7 mouse cellular contexts compared by ENCODE assay signal in the genomic region with DNA sequence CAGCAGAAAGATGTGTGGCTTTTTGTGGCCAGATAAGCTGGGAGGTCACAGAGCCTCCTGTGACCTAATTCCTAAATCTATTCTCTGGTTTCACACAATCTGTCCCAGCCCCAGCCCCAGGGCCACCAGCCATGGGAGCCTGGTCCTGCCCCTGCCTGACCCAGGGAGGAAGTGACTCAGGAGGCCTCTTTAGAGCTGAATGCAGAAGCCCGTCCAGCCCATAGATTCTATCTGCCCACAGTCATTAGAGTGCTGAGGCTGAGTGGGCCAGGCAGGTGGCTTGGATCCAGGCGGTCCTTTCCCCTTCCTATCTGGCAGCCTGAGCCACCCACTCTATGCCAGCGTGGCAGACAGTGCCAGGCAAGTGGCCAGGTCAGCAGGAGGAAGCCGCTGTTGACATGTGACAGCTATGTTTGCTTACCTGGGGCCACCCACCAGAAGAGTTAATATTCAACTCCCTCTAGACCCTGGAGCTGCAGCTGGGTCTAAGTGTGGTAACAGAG. TPM values are rescaled to one million over a fixed set of nuclear protein-coding genes. Genes with fewer than 3 reads are reported as not detected.
A peak's percentile ranks its signal among the peaks of the same experiment; 100 is the strongest.
DNase-seq lines count a peak whose midpoint lies in the region; ATAC-seq and TF ChIP-seq lines count a peak whose summit lies in the region.

No protein-coding gene starts in this region.

- no peak for TF ChIP-seq CTCF in G1E (IDR thresholded peaks at IDR 0.05; ENCODE audit: low read depth, low read length)

- peak overlapping the region; percentile 29 for H3K9ac ChIP-seq in liver, embryonic 13.5 days

- no peaks in the 10 kb centered on the region for H3K36me3 ChIP-seq in G1E (replicated peaks)
- no peaks in the 10 kb centered on the region for H3K36me3 ChIP-seq in liver, embryonic 13.5 days

- peak; percentile 12 for DNase-seq in G1E (ENCODE audit: low spot score)
- peak; percentile 53 for DNase-seq in c-Kit-positive CD71-negative TER-119-negative erythroid progenitor cells, embryonic 14.5 days (ENCODE audit: low read depth)
- peak; percentile 80 to 81 for DNase-seq in heart, postnatal 10 days
- DNase-seq in liver, embryonic 13.5 days = peak; percentile 29
- peak; percentile 60 for DNase-seq in retina, postnatal 1 day
- no peak for DNase-seq in thymus, postnatal 4 days
- DNase-seq in spleen, postnatal 14 days (ENCODE audit: low spot score in 2 of 2) = no peak

- intact Hi-C loops in heart, postnatal 10 days (cut with DNase I) = no loop called here

- 31% methylated on average over 4 of the region's 4 CpGs for WGBS in liver, embryonic 13.5 days (ENCODE audit: insufficient replicate concordance)

- peak overlapping the region; percentile 77 for H3K27ac ChIP-seq in liver, embryonic 13.5 days

- H3K4me3 ChIP-seq in G1E (ENCODE audit: low read depth, low read length) = no peak overlapping the region
- H3K4me3 ChIP-seq in liver, embryonic 13.5 days (replicated peaks) = no peak overlapping the region

- H3K27me3 ChIP-seq in G1E (ENCODE audit: insufficient read depth, low read length) = peaks cover 11% of the 10 kb centered on the region; the same call in 1 of the 2 replicates
- no peaks in the 10 kb centered on the region for H3K27me3 ChIP-seq in liver, embryonic 13.5 days

- no peaks in the 10 kb centered on the region for H3K9me3 ChIP-seq in G1E (replicated peaks)
- H3K9me3 ChIP-seq in liver, embryonic 13.5 days (replicated peaks) = no peaks in the 10 kb centered on the region

- ATAC-seq in G1E (ENCODE audit: extremely low read depth, insufficient number of reproducible peaks, low FRiP score, poor library complexity, severe bottlenecking) = no peak
- ATAC-seq in liver, embryonic 13.5 days (ENCODE audit: low read depth) = peak; percentile 63

- peaks cover 14% of the 10 kb centered on the region for H3K4me1 ChIP-seq in G1E (ENCODE audit: insufficient read depth, low read depth, low read length)
- H3K4me1 ChIP-seq in liver, embryonic 13.5 days (replicated peaks) = peaks cover 46% of the 10 kb centered on the region

- no peak overlapping the region for H3K4me2 ChIP-seq in liver, embryonic 13.5 days

RNA-seq across cellular contexts. Expression of gene Chka, which starts 18.7 kb away (rescaled TPM):
- total RNA-seq in G1E (2014; fragmentation: Nextera tagmentation) = 26.7 and 32.5 TPM in 2 replicates
- 26.7 and 31.7 TPM in 2 replicates for total RNA-seq in G1E (2017)
- 7.4 and 10.9 TPM in 2 replicates for polyA plus RNA-seq in G1E (2012)
- 10 to 100 TPM; 12.1 to 17.8 TPM for total RNA-seq in heart, postnatal 10 days (2021)
- 15.8 and 18.6 TPM in 2 replicates for polyA plus RNA-seq in liver, embryonic 13.5 days (2015; fragmentation: Nextera tagmentation; extraction: Ambion mirVana)

Comparison
In these comparisons a context has a peak if more than half of its experiments do, and no peak if none do; other contexts are left out.
1. DNase-seq: peak in G1E (single experiment), c-Kit-positive CD71-negative TER-119-negative erythroid progenitor cells, embryonic 14.5 days (single experiment), heart, postnatal 10 days (2 of 2), liver, embryonic 13.5 days (single experiment) and retina, postnatal 1 day (single experiment); none in thymus, postnatal 4 days (single experiment) and spleen, postnatal 14 days (0 of 2).